Mouse (Mus musculus): ENCODE results near the gene 1700067P10Rik. TPM values are rescaled to one million over a fixed set of nuclear protein-coding genes. Genes with fewer than 3 reads are reported as not detected.

1700067P10Rik gene
- polyA plus RNA-seq (2015; fragmentation: Nextera tagmentation; extraction: Ambion mirVana), result not detected in 2 replicates

DNA sequence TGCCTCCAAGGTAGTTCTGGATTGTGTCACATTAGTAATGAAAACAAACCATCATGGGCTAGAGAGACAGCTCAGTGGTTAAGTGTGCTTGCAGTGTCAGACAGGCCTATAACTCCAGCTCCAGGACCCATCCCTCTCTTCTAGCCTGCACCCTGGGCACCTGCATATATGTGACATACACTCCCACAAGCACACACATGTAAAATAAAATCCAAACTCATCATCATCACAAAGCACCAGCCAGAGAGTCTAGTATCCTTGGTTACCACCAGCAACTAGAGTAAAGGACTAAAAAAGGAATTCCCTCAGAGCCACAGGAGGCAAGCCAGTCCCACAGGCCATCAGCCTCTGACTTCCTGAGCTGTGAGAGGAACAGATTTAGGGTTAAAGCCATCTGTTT lies at the start of gene 1700067P10Rik:
Gene 1700067P10Rik, plus strand, starts transcription at position 301 of the 400 bp plus-strand sequence.
- no peak within 1 kb of the TSS for H3K9ac ChIP-seq (replicated peaks; ENCODE audit: low read depth, low read length)
- H3K27ac ChIP-seq (ENCODE audit: low read length), result no peak within 1 kb of the TSS
- H3K4me3 ChIP-seq (replicated peaks; ENCODE audit: low read length), result no peak within 1 kb of the TSS
- H3K4me2 ChIP-seq (ENCODE audit: low read length), result no peak within 1 kb of the TSS
- peaks cover 4% of the 10 kb centered on the region for H3K27me3 ChIP-seq (replicated peaks; ENCODE audit: control insufficient read depth, insufficient read depth, low read length)
- no peaks in the 10 kb centered on the region for H3K36me3 ChIP-seq (ENCODE audit: control insufficient read depth, insufficient read depth)
- ATAC-seq, result no peak
- no peaks in the 10 kb centered on the region for H3K4me1 ChIP-seq (replicated peaks; ENCODE audit: control insufficient read depth, insufficient read depth, low read length)
- H3K9me3 ChIP-seq (ENCODE audit: control insufficient read depth, low read length), result 0 out of 2 replicates have a peak, but pooled peaks cover 2% of the 10 kb centered on the region

DNA sequence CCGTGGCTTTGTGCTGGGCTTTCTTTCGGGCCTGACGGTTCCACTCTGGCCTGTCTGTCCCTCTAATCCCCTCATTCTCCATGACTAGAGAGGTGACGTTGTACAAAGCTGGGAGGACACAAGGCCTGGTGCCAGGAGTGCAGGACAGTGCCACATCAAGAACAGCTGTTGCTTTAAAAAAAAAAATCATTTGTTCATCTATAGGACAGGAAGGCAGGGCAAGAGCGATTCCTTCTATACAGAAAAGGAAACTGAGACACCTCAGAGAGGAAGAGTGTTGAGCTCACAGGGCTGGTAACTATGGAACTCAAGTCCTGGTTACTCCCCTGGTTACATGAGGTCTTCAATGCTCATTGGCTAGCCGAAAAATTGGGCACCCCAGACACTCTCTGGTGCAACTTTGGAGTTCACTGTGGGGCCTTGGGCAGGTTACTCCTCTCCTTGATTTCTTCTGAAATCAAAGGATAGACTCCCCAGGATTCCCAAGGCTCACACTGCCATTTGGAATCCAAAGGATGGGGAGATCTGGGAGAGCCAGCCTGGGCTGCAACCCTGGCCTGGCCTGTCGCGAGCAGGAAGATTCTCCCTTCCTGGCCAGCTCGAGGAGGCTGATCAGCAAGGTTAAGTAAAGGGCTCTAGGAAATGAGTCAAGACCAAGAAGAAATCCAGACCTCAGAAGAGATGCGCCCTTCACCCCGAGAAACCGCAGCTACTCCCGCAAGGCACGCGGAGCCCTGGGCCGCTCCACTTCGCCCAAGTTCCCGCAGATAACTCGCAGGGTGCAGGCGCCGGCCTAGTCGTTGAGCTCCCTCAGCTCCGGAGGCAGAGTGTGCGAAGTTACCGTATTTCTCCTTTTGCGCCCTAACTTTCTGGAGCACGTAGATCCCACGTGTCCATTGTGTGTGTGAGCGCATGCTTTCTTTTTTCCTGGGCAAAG lies 47.5 kb upstream of the 1700067P10Rik start:
- ATAC-seq, result peak; percentile 79
- H3K4me1 ChIP-seq (replicated peaks; ENCODE audit: control insufficient read depth, insufficient read depth, low read length), result peaks cover 16% of the 10 kb centered on the region
- no peaks in the 10 kb centered on the region for H3K9me3 ChIP-seq (ENCODE audit: control insufficient read depth, low read length)
- H3K36me3 ChIP-seq (ENCODE audit: control insufficient read depth, insufficient read depth), result no peaks in the 10 kb centered on the region
- WGBS, result 3% methylated on average over 29 of the region's 29 CpGs
- H3K27me3 ChIP-seq (replicated peaks; ENCODE audit: control insufficient read depth, insufficient read depth, low read length), result 0 out of 2 replicates have a peak, but pooled peaks cover 4% of the 10 kb centered on the region
- H3K4me3 ChIP-seq (replicated peaks; ENCODE audit: low read length), result no peak overlapping the region
- H3K4me2 ChIP-seq (ENCODE audit: low read length), result peak overlapping the region; percentile 16
- H3K9ac ChIP-seq (replicated peaks; ENCODE audit: low read depth, low read length), result peak overlapping the region; percentile 7; the same call in 1 of the 2 replicates
- H3K27ac ChIP-seq (ENCODE audit: low read length), result peak overlapping the region; percentile 37; the same call in 1 of the 2 replicates

- no peaks in the 10 kb centered on the region for H3K9me3 ChIP-seq (ENCODE audit: control insufficient read depth, low read length)
- no peak overlapping the region for H3K4me3 ChIP-seq (replicated peaks; ENCODE audit: low read length)
- no peak overlapping the region for H3K27ac ChIP-seq (ENCODE audit: low read length)
- no peak for ATAC-seq
- H3K36me3 ChIP-seq (ENCODE audit: control insufficient read depth, insufficient read depth), result no peaks in the 10 kb centered on the region
- H3K4me2 ChIP-seq (ENCODE audit: low read length), result no peak overlapping the region
- peaks cover 16% of the 10 kb centered on the region for H3K4me1 ChIP-seq (replicated peaks; ENCODE audit: control insufficient read depth, insufficient read depth, low read length)
- 0 out of 2 replicates have a peak, but pooled peaks cover 2% of the 10 kb centered on the region for H3K27me3 ChIP-seq (replicated peaks; ENCODE audit: control insufficient read depth, insufficient read depth, low read length)
- H3K9ac ChIP-seq (replicated peaks; ENCODE audit: low read depth, low read length), result no peak overlapping the region
- whole genome bisulfite sequencing, result 78% methylated on average over 5 of the region's 5 CpGs
Measured at GRCm38 (mm10) chr17:48043154-48043880, 45.8 kb upstream of the 1700067P10Rik start.

GRCm38 (mm10) chr17:48045631-48046030 lies 43.5 kb upstream of the 1700067P10Rik start:
- H3K4me2 ChIP-seq (ENCODE audit: low read length), result no peak overlapping the region
- no peak overlapping the region for H3K9ac ChIP-seq (replicated peaks; ENCODE audit: low read depth, low read length)
- no peaks in the 10 kb centered on the region for H3K36me3 ChIP-seq (ENCODE audit: control insufficient read depth, insufficient read depth)
- no peak for ATAC-seq
- no peaks in the 10 kb centered on the region for H3K9me3 ChIP-seq (ENCODE audit: control insufficient read depth, low read length)
- H3K4me3 ChIP-seq (replicated peaks; ENCODE audit: low read length), result no peak overlapping the region
- H3K4me1 ChIP-seq (replicated peaks; ENCODE audit: control insufficient read depth, insufficient read depth, low read length), result peaks cover 6% of the 10 kb centered on the region; the same call in 1 of the 2 replicates
- no peaks in the 10 kb centered on the region for H3K27me3 ChIP-seq (replicated peaks; ENCODE audit: control insufficient read depth, insufficient read depth, low read length)
- H3K27ac ChIP-seq (ENCODE audit: low read length), result no peak overlapping the region
- WGBS, result 32% methylated on average over 4 of the region's 4 CpGs

- Histone ChIP-seq H3K4me1 (replicated peaks; ENCODE audit: control insufficient read depth, insufficient read depth, low read length) (peaks cover 13% of the 10 kb centered on the region), H3K27ac (ENCODE audit: low read length) (0 out of 2 replicates have a peak overlapping the region, but pooled peaks have one; percentile 14), H3K4me3 (replicated peaks; ENCODE audit: low read length) (no peak overlapping the region), H3K4me2 (ENCODE audit: low read length) (no peak overlapping the region), H3K27me3 (replicated peaks; ENCODE audit: control insufficient read depth, insufficient read depth, low read length) (0 out of 2 replicates have a peak, but pooled peaks cover 3% of the 10 kb centered on the region), H3K9me3 (ENCODE audit: control insufficient read depth, low read length) (no peaks in the 10 kb centered on the region), H3K9ac (replicated peaks; ENCODE audit: low read depth, low read length) (no peak overlapping the region), H3K36me3 (ENCODE audit: control insufficient read depth, insufficient read depth) (no peaks in the 10 kb centered on the region)
- ATAC-seq, result no peak
- WGBS, result 78% methylated on average over 5 of the region's 5 CpGs
Measured at GRCm38 (mm10) chr17:48051638-48052337, 37.3 kb upstream of the 1700067P10Rik start.

DNA sequence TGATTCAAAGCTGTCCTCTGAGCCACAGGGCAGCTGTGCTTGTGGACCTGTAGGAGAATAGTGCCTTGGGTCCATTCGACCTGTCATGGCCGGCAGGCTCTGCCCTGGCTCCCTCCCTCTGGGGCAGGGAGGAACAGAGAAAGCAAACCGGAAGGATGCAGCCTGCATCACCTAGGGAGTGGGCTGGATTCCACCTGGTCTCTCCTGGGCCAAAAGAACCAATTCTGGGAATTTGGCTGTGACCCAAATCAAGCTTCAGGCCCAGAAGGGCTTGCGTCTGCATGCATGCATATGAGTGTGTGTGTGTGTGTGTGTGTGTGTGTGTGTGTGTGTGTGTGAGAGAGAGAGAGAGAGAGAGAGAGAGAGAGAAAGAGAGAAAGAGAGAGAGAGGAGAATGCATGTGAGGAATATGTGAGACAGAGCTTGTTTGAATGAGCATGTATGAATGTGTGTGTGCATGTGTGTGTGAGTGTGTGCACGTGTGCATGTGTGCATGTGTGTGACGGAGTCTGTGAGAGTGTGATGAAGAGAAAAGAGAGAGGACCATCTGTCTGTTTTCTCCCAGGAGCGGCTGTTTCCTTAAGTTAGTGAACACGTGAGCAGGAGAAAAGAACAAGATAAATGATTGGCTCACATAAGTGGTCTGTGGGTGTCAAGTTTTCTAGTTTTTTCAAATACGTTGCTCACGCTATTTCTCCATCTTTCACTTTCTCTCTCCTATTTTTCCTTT lies 36.6 kb upstream of the 1700067P10Rik start:
- Histone ChIP-seq H3K9me3 (ENCODE audit: control insufficient read depth, low read length) (no peaks in the 10 kb centered on the region), H3K9ac (replicated peaks; ENCODE audit: low read depth, low read length) (no peak overlapping the region), H3K27ac (ENCODE audit: low read length) (0 out of 2 replicates have a peak overlapping the region, but pooled peaks have one; percentile 14), H3K4me2 (ENCODE audit: low read length) (no peak overlapping the region), H3K27me3 (replicated peaks; ENCODE audit: control insufficient read depth, insufficient read depth, low read length) (0 out of 2 replicates have a peak, but pooled peaks cover 3% of the 10 kb centered on the region), H3K36me3 (ENCODE audit: control insufficient read depth, insufficient read depth) (no peaks in the 10 kb centered on the region), H3K4me3 (replicated peaks; ENCODE audit: low read length) (no peak overlapping the region), H3K4me1 (replicated peaks; ENCODE audit: control insufficient read depth, insufficient read depth, low read length) (peaks cover 20% of the 10 kb centered on the region)
- no peak for ATAC-seq
- WGBS, result 58% methylated on average over 10 of the region's 10 CpGs

DNA sequence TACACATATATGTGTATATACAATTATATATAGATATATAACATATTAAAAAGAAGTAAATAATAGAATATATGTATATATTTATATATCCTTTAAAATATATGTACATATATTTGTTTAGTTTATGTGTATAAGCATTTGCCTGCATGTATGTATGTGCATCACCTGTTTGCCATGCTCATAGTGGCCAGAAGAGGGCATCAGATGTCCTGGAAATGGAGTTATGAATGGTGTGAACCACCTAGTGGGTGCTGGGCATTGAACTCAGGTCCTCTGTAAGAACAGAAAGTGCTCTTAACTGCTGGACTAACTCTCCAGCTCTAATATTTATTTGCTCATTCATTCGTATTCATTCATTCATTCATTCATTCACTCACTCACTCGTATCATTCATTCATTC lies 35.5 kb upstream of the 1700067P10Rik start:
- 72% methylated on average over 2 of the region's 2 CpGs for WGBS
- no peak for ATAC-seq
- Histone ChIP-seq H3K4me2 (ENCODE audit: low read length) (no peak overlapping the region), H3K27me3 (replicated peaks; ENCODE audit: control insufficient read depth, insufficient read depth, low read length) (0 out of 2 replicates have a peak, but pooled peaks cover 6% of the 10 kb centered on the region), H3K27ac (ENCODE audit: low read length) (no peak overlapping the region), H3K9me3 (ENCODE audit: control insufficient read depth, low read length) (no peaks in the 10 kb centered on the region), H3K4me1 (replicated peaks; ENCODE audit: control insufficient read depth, insufficient read depth, low read length) (peaks cover 27% of the 10 kb centered on the region), H3K36me3 (ENCODE audit: control insufficient read depth, insufficient read depth) (no peaks in the 10 kb centered on the region), H3K9ac (replicated peaks; ENCODE audit: low read depth, low read length) (no peak overlapping the region), H3K4me3 (replicated peaks; ENCODE audit: low read length) (no peak overlapping the region)

GRCm38 (mm10) chr17:48055076-48055816 lies 33.9 kb upstream of the 1700067P10Rik start:
- Histone ChIP-seq H3K4me2 (ENCODE audit: low read length) (peak overlapping the region; percentile 35), H3K4me1 (replicated peaks; ENCODE audit: control insufficient read depth, insufficient read depth, low read length) (peaks cover 27% of the 10 kb centered on the region), H3K27me3 (replicated peaks; ENCODE audit: control insufficient read depth, insufficient read depth, low read length) (0 out of 2 replicates have a peak, but pooled peaks cover 6% of the 10 kb centered on the region), H3K9ac (replicated peaks; ENCODE audit: low read depth, low read length) (no peak overlapping the region; the same call in 1 of the 2 replicates), H3K4me3 (replicated peaks; ENCODE audit: low read length) (no peak overlapping the region), H3K36me3 (ENCODE audit: control insufficient read depth, insufficient read depth) (no peaks in the 10 kb centered on the region), H3K9me3 (ENCODE audit: control insufficient read depth, low read length) (no peaks in the 10 kb centered on the region), H3K27ac (ENCODE audit: low read length) (peak overlapping the region; percentile 5)
- WGBS, result 26% methylated on average over 20 of the region's 20 CpGs
- ATAC-seq, result peak; percentile 69
